Mouse (Mus musculus): ENCODE data around the gene Myh9. TPM values are rescaled to one million over a fixed set of nuclear protein-coding genes. Genes with fewer than 3 reads are reported as not detected.

Gene Myh9
- polyA plus RNA-seq, 1 experiment = 38.7 TPM

DNA sequence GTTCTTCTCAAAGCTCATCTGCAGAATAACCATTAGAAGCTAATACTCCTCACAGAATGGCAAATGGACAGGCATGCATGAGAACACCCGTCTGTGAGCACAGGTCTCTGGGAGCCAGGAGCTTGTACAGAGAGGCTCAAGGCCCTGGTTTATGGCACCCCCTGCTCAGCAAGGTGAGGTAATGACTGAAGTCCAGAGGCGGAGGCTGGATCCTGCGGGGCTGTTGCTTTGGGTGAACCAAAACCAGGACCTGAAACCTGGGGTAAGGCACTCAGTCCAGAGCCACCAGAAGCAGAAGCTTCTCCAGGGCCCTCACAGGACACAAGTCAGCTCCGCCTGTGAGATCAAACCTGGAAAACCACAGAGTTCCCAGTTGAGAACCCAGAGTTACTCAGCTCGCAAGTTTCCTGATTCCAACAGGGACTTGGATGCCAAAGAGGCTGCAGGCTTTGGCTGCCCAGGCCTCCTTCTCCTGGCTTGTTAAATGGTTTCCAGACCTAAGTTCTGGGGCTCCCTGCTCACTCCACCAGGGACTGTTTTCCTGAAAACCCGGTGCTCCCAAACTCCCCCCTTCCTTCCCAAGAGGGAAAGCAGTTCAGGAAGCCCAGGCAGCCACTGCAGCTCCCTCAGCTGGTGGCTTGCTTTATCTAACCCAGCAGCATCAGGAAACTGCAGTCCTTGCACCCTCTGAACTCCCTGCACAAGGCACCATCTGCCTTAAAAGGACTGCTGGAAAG, 28.2 kb downstream of the Myh9 start:
- DNase-seq (ENCODE audit: extremely low spot score in 1 of 2, low spot score in 1 of 2) = no peak

DNA sequence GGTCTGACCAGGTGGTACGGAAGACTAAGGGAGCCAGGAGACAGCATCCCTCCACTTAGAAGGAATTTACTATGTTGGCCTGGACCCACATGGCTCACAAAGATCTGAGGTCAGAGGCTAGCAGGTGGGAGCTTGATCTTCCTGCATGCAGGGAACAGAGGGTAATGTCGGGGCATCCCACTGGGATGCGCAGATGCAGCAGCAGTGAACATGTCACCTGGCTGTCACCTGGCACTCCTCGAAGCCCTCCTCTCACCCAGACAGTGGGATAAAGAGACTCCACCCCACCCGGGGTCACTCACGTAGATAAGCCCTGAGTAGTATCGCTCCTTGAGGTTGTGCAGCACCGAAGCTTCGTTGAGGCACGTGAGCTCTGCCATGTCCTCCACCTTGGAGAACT, 29.4 kb downstream of the Myh9 start:
- DNase-seq (ENCODE audit: extremely low spot score in 1 of 2, low spot score in 1 of 2) = no peak

DNA sequence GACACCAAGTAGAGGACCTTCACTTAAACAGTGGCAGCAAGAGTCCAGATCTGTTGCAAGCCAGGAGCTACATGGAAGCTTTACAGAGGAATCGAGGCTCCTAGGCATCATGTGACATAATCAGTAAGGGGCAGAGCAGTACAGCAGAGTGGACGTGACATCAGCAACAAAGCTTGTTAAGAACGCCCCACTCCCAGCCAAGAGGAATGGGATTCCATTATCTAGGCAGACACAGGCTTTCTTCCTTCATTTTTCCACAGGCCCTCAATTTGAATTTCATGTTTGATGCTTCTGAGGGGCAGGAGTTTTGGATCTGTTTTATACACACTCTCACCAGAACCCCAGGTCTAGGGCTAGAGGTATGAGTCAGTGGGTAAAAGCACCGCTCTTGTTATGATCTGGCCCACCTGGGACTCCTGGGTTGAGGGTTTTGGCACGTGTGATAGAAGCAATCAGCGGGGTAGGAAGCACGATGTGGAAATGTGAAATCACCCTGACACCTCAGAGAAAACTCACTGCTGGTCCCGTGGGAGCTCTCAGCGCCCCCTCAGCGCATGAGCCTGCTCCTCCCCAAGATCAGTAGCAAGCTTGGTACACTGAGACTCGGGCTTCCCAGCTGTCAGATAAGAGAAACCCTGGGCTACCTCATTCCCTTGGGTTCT, 30.7 kb downstream of the Myh9 start:
- peak in 1 of 2 experiments; percentile 49 for DNase-seq (ENCODE audit: extremely low spot score in 1 of 2, low spot score in 1 of 2)

DNA sequence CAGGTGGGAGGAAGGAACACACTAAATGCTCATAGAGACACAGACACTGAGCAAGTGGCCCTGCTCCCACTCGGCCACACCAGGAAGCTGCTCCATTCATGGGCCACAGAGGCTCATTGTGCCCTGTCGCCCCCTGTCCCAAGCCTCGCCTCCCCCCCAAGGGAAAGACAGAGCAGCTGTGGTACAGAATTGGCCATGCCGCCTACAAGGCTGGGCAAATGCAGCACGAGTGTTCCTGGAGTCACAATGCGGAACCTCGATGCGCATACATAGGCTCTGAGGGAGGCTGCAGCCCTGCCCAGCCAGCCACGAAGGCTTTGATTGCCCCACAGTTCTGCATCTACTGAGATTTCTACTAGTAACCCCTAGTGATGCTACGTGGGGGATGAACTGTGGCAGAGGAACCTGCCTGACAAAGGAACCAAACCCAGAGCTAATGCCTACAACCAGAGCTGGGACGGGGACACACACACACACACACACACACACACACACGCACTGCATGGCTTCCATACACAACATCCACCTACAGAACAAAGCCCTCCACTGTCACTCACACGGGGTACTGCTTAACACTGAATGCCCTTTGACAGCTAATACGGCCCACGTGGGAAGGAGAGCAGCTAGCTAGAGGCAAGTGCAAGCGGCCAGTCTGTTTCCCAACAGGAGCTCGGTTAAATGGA, 31.4 kb downstream of the Myh9 start:
- DNase-seq (ENCODE audit: extremely low spot score in 1 of 2, low spot score in 1 of 2) = peak in 1 of 2 experiments; percentile 43

DNA sequence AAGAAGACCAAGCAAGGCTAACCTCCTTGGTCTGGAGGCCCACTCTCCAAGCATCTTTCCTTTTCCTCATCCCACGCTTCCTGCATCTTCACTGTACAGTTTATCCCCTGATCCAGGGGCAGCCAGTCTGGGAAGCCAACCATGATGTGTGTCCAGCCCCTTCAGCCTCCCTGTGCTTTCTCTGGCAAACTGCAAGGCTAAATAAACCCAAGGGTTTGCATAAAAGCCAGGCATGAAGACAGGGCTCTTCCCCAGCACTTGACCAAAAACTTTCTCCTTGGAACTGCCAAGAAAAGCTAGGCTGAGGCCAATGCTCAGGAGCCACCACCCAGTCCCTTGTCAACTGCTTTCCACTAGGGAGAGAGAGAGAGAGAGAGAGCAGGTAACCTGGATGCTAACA, 32.5 kb downstream of the Myh9 start:
- no peak for DNase-seq (ENCODE audit: extremely low spot score in 1 of 2, low spot score in 1 of 2)

DNA sequence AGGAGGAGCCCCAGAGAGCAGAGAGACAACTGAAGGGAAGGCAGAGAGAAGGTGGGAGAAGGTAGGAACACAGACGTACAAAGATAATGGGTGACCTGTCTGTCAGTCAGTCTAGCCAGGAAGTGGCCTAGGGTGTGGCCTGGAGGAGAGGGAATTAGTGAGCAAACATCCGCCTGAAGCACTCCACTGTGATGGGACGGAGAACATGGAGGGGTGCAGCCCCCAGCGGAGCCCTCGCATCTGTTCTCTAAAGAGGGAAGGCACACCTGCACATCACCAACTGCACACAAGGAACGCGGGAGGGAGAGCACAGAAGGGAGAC, 34.8 kb downstream of the Myh9 start:
- no peak for DNase-seq (ENCODE audit: extremely low spot score in 1 of 2, low spot score in 1 of 2)

DNA sequence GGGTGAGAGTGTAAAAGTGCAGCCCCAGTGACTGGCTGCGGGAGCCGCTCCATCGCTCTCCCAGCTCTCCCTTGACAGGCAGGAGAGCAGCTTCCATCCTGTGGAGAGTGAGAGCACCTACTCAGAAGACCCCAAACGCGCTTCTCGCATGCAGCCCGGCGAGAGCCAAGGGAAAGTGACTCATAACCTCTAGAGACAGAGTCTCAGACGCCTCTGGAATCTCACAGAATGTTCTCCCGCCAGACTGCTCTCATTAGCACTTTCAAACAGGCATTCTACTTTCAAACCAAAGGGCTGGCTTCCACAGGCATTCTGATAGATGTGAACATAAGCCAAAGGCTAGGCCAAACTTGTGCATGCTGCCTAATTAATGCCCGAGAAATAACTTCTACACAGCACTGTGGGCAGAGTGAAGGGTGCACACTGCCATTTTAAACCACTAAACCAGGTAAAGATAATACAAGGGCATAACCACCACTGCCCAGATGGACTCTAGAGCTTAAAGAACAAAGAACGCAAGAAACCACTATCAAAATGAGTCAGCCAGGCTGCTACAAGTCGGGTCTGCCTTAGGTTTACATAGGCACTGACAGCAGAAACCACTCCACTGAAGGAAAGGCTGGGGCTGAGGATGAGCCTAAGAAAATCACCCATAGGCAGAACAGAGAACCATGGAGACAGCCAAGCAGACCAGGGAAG, 35.3 kb downstream of the Myh9 start:
- peak in 1 of 2 experiments; percentile 44 for DNase-seq (ENCODE audit: extremely low spot score in 1 of 2, low spot score in 1 of 2)

DNA sequence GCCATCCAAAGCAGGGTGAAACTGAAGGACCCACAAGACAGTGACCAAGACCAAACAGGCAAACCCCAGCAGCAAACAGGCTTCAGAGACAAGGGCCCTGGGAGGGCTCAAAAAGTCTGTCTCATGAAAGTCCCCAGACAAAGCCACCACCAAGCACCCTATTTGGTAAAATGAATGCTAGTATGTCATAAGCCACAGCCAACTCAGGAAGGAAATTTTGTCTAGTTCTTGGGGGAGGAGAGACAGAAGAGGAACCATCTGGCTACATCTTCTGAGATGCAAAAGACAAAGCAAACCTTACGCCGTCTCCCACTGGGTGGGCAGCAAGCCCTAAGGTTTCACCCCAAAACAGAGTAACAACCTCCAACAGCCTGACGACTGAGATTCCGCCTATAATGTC, 36.3 kb downstream of the Myh9 start:
- DNase-seq (ENCODE audit: extremely low spot score in 1 of 2, low spot score in 1 of 2) = peak in 1 of 2 experiments; percentile 46

DNA sequence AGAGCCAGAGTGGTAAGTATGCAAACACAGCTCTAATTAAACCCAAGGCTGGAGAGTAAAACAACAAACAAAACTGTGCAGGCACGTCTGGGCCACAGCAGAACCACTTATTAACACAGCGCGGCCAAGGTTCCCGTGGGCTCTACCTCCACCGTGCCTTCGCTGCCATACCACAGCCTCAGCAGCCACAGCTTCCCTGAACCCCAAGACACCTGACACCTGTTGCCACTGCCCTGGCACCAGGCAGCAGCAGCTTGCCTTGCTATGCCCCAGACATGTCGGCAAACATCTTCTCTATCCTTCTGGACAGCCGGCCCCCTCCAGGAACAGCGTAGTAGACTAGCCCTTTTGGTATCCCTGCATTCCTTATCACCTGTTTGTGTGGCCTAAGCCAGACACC, 37.0 kb downstream of the Myh9 start:
- DNase-seq (ENCODE audit: extremely low spot score in 1 of 2, low spot score in 1 of 2) = no peak

DNA sequence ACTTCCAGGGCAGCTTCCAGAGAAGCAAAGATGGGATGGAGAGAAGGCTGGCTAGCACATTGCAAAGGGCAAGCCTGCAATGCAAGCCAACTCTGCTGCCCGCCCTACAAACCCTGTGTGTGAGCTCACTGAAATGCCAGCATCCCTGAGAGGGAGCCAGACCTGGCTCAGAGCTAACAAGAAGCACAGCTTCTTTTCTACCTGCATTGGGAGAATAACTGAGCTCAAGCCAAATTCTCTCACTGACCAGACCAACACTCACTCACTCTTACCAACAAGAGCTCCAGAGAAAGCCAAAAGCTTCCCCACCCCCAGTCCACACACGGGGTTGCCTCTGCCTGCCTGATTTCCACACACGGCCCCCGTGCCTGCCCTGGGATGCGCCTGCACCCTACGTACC, 37.5 kb downstream of the Myh9 start:
- DNase-seq (ENCODE audit: extremely low spot score in 1 of 2, low spot score in 1 of 2) = no peak

DNA sequence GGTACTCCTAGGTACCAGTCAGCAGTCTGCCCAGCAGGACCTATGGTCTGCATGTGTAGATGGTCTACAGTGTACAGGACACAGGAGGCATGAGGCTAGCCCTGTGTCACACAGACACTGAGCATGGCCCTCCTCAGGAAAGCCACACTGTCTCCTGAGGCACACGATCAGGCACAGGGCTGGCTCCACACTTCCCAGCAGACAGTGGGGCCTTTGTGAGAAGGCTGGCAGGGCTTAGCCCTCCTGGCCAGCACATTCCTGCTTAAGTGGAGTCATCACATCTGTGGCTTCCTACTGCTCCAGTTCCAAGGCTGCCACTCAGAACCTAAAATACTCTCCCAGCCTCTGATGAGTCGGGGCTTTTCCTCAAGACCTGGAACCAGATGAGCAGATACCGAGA, 38.2 kb downstream of the Myh9 start:
- DNase-seq (ENCODE audit: extremely low spot score in 1 of 2, low spot score in 1 of 2) = no peak

DNA sequence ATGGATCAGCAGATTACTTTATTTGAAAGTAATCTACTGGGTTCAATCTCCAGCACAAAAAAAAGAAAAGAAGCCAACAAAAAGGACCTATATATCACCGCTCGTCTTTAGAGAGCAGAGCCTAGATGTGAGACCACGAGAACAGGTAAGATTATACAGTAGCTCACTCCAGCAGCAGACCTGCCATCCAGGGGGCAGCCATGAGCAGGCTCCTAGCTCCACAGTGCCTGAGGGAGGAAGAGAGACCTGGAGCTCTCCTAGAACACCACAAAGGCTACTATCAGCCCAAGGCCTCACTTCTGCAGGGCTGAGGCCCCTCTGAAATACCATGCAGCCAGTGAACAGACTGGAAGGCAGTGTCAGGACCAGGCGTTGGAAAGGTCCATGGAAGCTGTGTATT, 39.0 kb downstream of the Myh9 start:
- DNase-seq (ENCODE audit: extremely low spot score in 1 of 2, low spot score in 1 of 2) = no peak

DNA sequence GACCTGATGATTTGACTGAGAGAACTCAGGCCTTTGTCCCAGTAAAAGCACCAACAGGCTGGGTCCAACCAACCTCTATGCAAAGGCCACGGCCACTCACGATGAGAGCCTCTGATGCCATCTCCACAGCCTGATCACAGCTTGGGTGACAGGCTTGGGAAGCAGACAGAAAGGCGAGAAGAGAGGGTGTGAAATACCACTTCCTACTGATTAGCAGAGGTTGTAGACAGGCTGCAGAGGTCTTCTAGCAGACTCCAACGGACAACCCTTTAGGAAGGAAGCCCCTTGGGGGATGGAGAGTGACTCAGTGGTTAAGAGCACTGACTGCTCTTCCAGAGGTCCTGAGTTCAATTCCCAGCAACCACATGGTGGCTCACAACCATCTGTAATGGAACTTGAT, 40.8 kb downstream of the Myh9 start:
- no peak for DNase-seq (ENCODE audit: extremely low spot score in 1 of 2, low spot score in 1 of 2)

DNA sequence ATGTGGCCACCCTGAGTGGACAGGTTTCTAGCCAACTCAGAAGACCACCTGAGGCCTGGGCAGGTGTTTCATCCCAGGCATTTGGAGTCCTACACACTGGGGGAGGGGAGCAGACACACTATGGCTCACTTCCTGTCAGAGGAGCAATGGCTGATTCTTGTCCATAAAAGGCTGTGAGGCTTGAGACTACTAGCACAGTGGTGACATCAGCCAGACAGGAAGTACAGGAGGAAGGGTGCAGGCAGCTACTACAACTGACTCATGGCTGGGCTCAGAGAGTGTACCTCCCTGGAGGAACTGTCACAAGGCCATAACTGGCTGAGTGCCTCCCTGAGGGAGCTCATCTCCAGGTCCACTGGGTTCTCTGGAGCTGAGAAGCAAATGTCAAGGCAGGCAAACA, 41.5 kb downstream of the Myh9 start:
- DNase-seq (ENCODE audit: extremely low spot score in 1 of 2, low spot score in 1 of 2) = peak; percentile 41 to 56

DNA sequence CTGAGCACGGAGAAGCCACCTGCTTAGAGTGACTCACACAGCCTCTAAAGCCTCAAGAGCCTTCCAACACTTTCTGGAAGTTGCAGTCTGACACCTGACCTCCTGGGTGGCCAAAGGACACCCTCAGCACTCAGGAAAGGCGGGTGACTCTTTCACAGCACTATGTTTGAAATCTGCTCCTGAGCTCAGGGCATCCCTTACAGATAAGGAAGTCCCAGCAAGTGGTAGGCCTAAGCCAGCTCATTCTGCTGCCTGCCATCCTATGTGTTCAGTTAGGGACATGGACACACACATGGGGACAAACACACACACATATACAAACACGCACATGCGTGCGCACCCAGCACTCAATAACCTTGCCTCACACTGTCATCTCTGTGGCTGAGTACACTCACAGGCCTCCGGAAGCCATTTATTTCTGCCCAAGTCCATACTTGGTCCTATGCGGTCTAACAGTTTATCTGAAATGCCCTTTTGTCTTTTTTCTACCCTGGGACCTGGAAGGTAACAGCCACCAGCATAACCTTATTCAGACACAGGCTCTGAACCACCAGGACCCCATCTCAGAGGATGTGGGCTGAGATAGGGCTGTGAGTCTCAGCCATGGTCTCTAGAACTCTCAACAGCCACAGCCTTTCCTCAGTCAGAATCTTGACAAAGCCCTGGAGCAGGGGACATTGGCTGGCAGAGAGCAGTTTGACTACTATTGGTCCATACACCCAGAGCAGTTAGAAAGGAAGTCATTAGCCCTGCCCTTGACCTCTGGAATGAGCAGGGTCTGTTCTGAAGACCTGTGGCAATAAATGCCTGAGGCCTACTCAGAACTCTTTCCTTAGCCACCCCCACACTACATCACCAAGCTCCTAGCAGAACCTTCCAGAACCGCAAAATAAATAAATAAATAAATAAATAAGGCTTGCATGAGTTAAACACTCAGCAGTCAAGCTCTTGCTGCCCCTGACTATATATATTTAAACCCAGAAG, 42.2 kb downstream of the Myh9 start:
- DNase-seq (ENCODE audit: extremely low spot score in 1 of 2, low spot score in 1 of 2) = no peak

DNA sequence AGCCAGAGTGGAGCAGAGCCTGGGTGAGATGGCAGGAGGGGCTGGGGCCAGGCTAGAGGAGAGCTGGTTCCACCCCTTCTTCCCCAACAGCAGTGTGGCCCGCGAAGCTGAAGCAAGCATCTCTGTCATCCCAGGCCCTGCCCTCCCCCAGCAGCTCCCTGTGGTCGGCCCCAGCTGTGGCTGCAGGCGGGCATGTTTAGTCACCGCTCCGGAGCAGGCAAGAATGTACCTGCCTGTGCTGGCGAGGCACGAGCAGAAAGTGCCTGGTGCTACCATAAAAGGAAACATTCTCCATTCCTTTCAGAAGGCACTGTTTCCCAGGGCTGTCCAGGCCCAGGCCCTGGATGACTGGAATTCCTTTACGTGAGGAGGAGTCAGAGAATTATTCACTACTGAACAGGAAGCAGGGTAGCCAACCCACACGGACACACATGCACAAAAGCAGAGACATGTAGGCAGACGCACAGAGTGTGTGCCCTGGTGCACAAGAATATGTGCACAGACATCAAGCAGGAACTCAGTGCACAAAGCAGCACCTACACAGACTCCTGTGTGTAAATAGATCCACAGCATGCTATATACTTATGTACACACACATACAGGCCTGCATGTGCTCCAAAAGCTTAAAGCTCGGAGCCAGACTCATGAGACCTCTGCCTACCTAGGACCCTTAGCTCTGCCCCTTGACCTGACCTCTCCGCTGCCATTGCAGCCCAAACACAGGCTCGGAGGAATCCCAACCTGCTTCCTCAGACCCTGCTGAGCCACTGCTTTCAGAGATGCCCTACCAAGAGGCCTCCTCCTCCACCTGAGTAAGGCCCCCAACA, 43.1 kb downstream of the Myh9 start:
- peak in 1 of 2 experiments; percentile 56 for DNase-seq (ENCODE audit: extremely low spot score in 1 of 2, low spot score in 1 of 2)

DNA sequence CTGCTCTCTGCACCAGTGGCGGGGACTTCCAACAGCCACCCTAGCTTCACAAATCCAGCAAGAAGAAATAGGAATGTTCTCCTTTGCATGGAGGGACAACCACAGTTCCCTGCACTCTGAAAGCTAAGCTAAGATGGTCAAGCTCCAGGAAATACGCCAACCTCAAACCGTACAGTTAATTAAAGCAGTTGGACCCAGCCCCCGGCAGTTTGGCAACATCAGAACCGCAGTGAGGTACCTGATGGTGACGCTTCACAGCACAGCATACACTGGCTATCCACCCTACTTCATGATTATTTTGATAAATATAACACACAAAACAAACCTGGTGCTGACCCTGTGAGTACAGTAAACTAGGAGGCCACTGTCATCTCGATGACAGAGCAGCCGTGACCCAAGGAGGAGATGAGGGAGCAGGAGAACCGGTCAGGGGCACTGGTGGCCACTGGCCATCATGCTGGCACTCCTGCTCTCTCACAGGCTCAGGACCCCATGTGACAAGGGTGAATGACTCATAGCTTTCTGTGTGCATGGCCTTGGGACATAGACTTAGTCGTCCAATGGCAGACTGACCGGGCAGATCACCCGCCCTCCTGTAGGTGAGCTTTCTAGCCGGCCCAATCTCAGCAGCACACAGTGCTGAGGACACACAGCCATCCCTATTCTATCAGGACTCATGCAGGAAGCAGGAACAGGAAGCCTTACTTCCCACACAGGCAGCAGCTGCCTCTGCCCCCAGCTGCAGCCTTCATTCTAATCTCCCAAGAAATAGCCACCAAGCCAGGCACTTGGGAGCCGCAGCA, 44.2 kb downstream of the Myh9 start:
- no peak for DNase-seq (ENCODE audit: extremely low spot score in 1 of 2, low spot score in 1 of 2)

DNA sequence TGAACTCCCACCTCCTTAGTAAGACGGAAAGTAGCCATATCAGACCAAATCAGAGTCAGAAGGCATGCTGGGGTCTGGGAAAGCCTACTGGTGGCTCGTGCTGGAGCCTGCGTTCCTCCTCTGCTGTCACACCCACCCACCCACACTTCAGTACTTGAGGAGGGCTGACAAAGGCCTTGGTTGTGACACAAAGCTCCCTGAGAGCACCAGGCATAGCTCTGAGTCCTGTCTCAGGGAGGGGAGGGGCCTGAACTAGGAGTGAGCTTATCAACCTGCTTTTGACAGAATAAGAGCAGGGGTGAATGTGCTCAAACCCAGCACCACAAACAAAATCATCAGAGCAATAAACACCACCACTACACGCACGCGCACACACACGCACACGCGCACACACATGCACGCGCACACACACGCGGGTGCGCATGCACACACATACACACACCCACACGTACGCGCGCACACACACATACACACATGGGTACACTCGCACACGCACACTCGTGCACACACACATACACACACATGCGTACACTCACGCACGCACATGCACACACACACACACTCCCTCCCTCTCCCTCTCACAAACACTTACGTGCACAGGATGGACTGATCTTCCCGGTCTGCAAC, 45.5 kb downstream of the Myh9 start:
- no peak for DNase-seq (ENCODE audit: extremely low spot score in 1 of 2, low spot score in 1 of 2)
